Mouse (Mus musculus) neural tube, embryonic 11.5 days (tissue): ENCODE measurements at regions not wholly inside any gene's neighbourhood (a gene's known extent, or its start where the extent isn't known, plus 50 kb on each side); places are given as distances from the start of the nearest gene placed in this dataset.
A peak's percentile ranks its signal among the peaks of the same experiment; 100 is the strongest.

Experiments used
- ATAC-seq: fragments of 200-750 bp; cut with Nextera tagmentation; 2 replicates; pipeline ENCODE4 v1.8.0; 2017; ENCODE audit warnings: moderate number of reproducible peaks, mild to moderate bottlenecking, moderate TSS enrichment, moderate library complexity; ENCODE audit not compliant: insufficient read depth, low FRiP score, low TSS enrichment
- DNase-seq: peaks from one replicate; pipeline ENCODE4 v3.0.0-alpha.2; 2015; ENCODE audit warnings: low spot score
- H3K27ac ChIP-seq: fragments of 300-500 bp; sonication (generic); 2 replicates; pipeline ENCODE4 v1.5.1; 2014; ENCODE audit warnings: low read depth, mild to moderate bottlenecking, low read length
- H3K27me3 ChIP-seq: fragments of 300-500 bp; sonication (generic); 2 replicates; pipeline ENCODE4 v1.6.1; 2014; ENCODE audit warnings: mild to moderate bottlenecking, low read length, mixed read lengths; ENCODE audit not compliant: control insufficient read depth, insufficient read depth
- H3K36me3 ChIP-seq: fragments of 300-500 bp; sonication (generic); 2 replicates; pipeline ENCODE4 v1.6.1; 2014; ENCODE audit warnings: mild to moderate bottlenecking, low read length, moderate library complexity, mixed read lengths; ENCODE audit not compliant: control insufficient read depth, insufficient read depth
- H3K4me1 ChIP-seq: fragments of 300-500 bp; sonication (generic); 2 replicates; pipeline ENCODE4 v1.6.1; 2014; ENCODE audit warnings: low read length, mixed read lengths; ENCODE audit not compliant: control insufficient read depth, insufficient read depth
- H3K4me2 ChIP-seq: fragments of 300-500 bp; sonication (generic); 2 replicates; pipeline ENCODE4 v1.6.1; 2014; ENCODE audit warnings: low read depth, mild to moderate bottlenecking, moderate library complexity
- H3K4me3 ChIP-seq: fragments of 300-500 bp; sonication (generic); 2 replicates; pipeline ENCODE4 v1.5.1; 2014; ENCODE audit warnings: low read depth, low read length
- H3K9ac ChIP-seq: fragments of 300-500 bp; sonication (generic); 2 replicates; pipeline ENCODE4 v1.6.1; 2014; ENCODE audit warnings: mild to moderate bottlenecking, low read length
- H3K9me3 ChIP-seq: fragments of 300-500 bp; sonication (generic); 2 replicates; pipeline ENCODE4 v1.6.1; 2016; ENCODE audit warnings: low read length; ENCODE audit not compliant: control insufficient read depth
- WGBS: fragments of 180-500 bp; shearing (Covaris S2); extraction: QIAGEN DNeasy Blood & Tissue Kit; methylation state at CpG from one replicate; pipeline ENCODE4 v1.1.7; 2014; 5-methylcytosine and 5-hydroxymethylcytosine counted together

GRCm38 (mm10) chr13:24527812-24528531 lies 54.0 kb upstream of the Ripor2 start:
- WGBS: 25% methylated on average over 5 of the region's 5 CpGs
- Histone ChIP-seq H3K4me2 (no peak overlapping the region), H3K4me1 (no peaks in the 10 kb centered on the region), H3K36me3 (no peaks in the 10 kb centered on the region), H3K9me3 (no peaks in the 10 kb centered on the region), H3K9ac (no peak overlapping the region), H3K27me3 (no peaks in the 10 kb centered on the region), H3K27ac (no peak overlapping the region), H3K4me3 (no peak overlapping the region)
- ATAC-seq: 0 out of 2 replicates have a peak, but pooled peaks have one; percentile 13
- DNase-seq: peak; percentile 31
